Comparison of ENCODE assay signal across 8 mouse cellular contexts in genomic region chr4:135494521-135495396, GRCm38 (mm10). TPM values are rescaled to one million over a fixed set of nuclear protein-coding genes. Genes with fewer than 3 reads are reported as not detected.
A peak's percentile ranks its signal among the peaks of the same experiment; 100 is the strongest.
DNase-seq lines count a peak whose midpoint lies in the region; ATAC-seq and TF ChIP-seq lines count a peak whose summit lies in the region.

Gene Stpg1, plus strand, starts transcription at chr4:135494790.
Gene Nipal3, minus strand, starts transcription at chr4:135495038.

- no peaks in the 10 kb centered on the region for H3K9me3 ChIP-seq in heart, embryonic 12.5 days (replicated peaks)
- H3K9me3 ChIP-seq in kidney, postnatal 0 days (replicated peaks; ENCODE audit: low read length), result no peaks in the 10 kb centered on the region
- H3K9me3 ChIP-seq in liver, embryonic 11.5 days (ENCODE audit: control insufficient read depth, low read length), result no peaks in the 10 kb centered on the region
- H3K9me3 ChIP-seq in stomach, embryonic 15.5 days, result no peaks in the 10 kb centered on the region

- peak within 1 kb of the TSS; percentile 72 for H3K9ac ChIP-seq in heart, embryonic 12.5 days
- peak within 1 kb of the TSS; percentile 62 for H3K9ac ChIP-seq in kidney, postnatal 0 days (ENCODE audit: low read depth, low read length)
- peak within 1 kb of the TSS; percentile 71 for H3K9ac ChIP-seq in liver, embryonic 11.5 days (ENCODE audit: low read depth, low read length)
- H3K9ac ChIP-seq in stomach, embryonic 15.5 days, result peak within 1 kb of the TSS; percentile 32; the same call in 1 of the 2 replicates

- DNase-seq in CD4-positive helper T cell, adult 2 months (ENCODE audit: low read depth, low spot score), result peak; percentile 96
- DNase-seq in brain, embryonic 18.5 days (ENCODE audit: low read depth, low spot score), result peak; percentile 89
- peak; percentile 95 for DNase-seq in kidney, postnatal 0 days (ENCODE audit: low spot score)
- DNase-seq in liver, embryonic 11.5 days (ENCODE audit: low spot score), result peak; percentile 82
- DNase-seq in natural killer cell, adult 2 months (ENCODE audit: low spot score in 2 of 2), result peak; percentile 72 to 86

- no peak within 1 kb of the TSS for H3K27ac ChIP-seq in heart, embryonic 12.5 days (ENCODE audit: poor library complexity, severe bottlenecking)
- H3K27ac ChIP-seq in kidney, postnatal 0 days, result peak within 1 kb of the TSS; percentile 85
- H3K27ac ChIP-seq in liver, embryonic 11.5 days (ENCODE audit: low read depth, low read length), result peak within 1 kb of the TSS; percentile 36; the same call in 1 of the 2 replicates
- H3K27ac ChIP-seq in stomach, embryonic 15.5 days, result peak within 1 kb of the TSS; percentile 82

- H3K36me3 ChIP-seq in heart, embryonic 12.5 days, result peaks cover 12% of the 10 kb centered on the region
- 0 out of 2 replicates have a peak, but pooled peaks cover 6% of the 10 kb centered on the region for H3K36me3 ChIP-seq in kidney, postnatal 0 days (ENCODE audit: insufficient read depth, low read length)
- no peaks in the 10 kb centered on the region for H3K36me3 ChIP-seq in liver, embryonic 11.5 days (ENCODE audit: control insufficient read depth, insufficient read depth, low read length)
- no peaks in the 10 kb centered on the region for H3K36me3 ChIP-seq in stomach, embryonic 15.5 days

- peaks cover 16% of the 10 kb centered on the region for H3K4me1 ChIP-seq in heart, embryonic 12.5 days (replicated peaks)
- H3K4me1 ChIP-seq in kidney, postnatal 0 days (replicated peaks; ENCODE audit: insufficient read depth, low read length), result no peaks in the 10 kb centered on the region
- H3K4me1 ChIP-seq in liver, embryonic 11.5 days (replicated peaks; ENCODE audit: control insufficient read depth, insufficient read depth, low read length), result peaks cover 13% of the 10 kb centered on the region
- peaks cover 19% of the 10 kb centered on the region for H3K4me1 ChIP-seq in stomach, embryonic 15.5 days

- peak within 1 kb of the TSS; percentile 74 for H3K4me3 ChIP-seq in heart, embryonic 12.5 days
- H3K4me3 ChIP-seq in kidney, postnatal 0 days (replicated peaks; ENCODE audit: low read depth, low read length), result peak within 1 kb of the TSS; percentile 64
- peak within 1 kb of the TSS; percentile 81 for H3K4me3 ChIP-seq in liver, embryonic 11.5 days (ENCODE audit: low read depth, low read length)
- peak within 1 kb of the TSS; percentile 66 for H3K4me3 ChIP-seq in stomach, embryonic 15.5 days (replicated peaks)

- peaks cover 4% of the 10 kb centered on the region; the same call in 1 of the 2 replicates for H3K27me3 ChIP-seq in heart, embryonic 12.5 days (replicated peaks)
- H3K27me3 ChIP-seq in kidney, postnatal 0 days (ENCODE audit: insufficient read depth, low read length), result no peaks in the 10 kb centered on the region
- H3K27me3 ChIP-seq in liver, embryonic 11.5 days (replicated peaks; ENCODE audit: control insufficient read depth, insufficient read depth, low read length), result no peaks in the 10 kb centered on the region
- no peaks in the 10 kb centered on the region for H3K27me3 ChIP-seq in stomach, embryonic 15.5 days (replicated peaks)

- TF ChIP-seq CTCF in kidney, postnatal 0 days (IDR thresholded peaks at IDR 0.05; ENCODE audit: low read depth), result peak; percentile 75

- WGBS in heart, embryonic 12.5 days, result under 1% methylated on average over 53 of the region's 53 CpGs
- WGBS in kidney, postnatal 0 days, result under 1% methylated on average over 53 of the region's 53 CpGs
- WGBS in liver, embryonic 11.5 days, result under 1% methylated on average over 53 of the region's 53 CpGs
- WGBS in stomach, embryonic 15.5 days, result under 1% methylated on average over 53 of the region's 53 CpGs

- ATAC-seq in erythroid progenitor cell, adult 5-6 weeks (replicated peaks; ENCODE audit: low FRiP score, poor library complexity, severe bottlenecking), result peak; percentile 93
- peak; percentile 94 for ATAC-seq in heart, embryonic 12.5 days (ENCODE audit: insufficient number of reproducible peaks, low FRiP score)
- ATAC-seq in kidney, postnatal 0 days (replicated peaks; ENCODE audit: low FRiP score, low read depth), result peak; percentile 93
- peak; percentile 98 for ATAC-seq in liver, embryonic 11.5 days (replicated peaks; ENCODE audit: low FRiP score)
- ATAC-seq in stomach, embryonic 15.5 days (ENCODE audit: insufficient read depth, low FRiP score, low read depth), result peak; percentile 98

- H3K4me2 ChIP-seq in heart, embryonic 12.5 days, result peak within 1 kb of the TSS; percentile 90
- peak within 1 kb of the TSS; percentile 97 for H3K4me2 ChIP-seq in kidney, postnatal 0 days (ENCODE audit: low read length)
- peak within 1 kb of the TSS; percentile 94 for H3K4me2 ChIP-seq in liver, embryonic 11.5 days
- peak within 1 kb of the TSS; percentile 89 for H3K4me2 ChIP-seq in stomach, embryonic 15.5 days

RNA-seq across cellular contexts. Expression of gene Stpg1, which starts in this region (rescaled TPM):
- not detected in 2 replicates for total RNA-seq in erythroid progenitor cell, adult 5-6 weeks (2015; ENCODE audit: low replicate concordance)
- total RNA-seq in erythroid progenitor cell, adult 5-6 weeks (2017; ENCODE audit: low replicate concordance), result not detected in 2 replicates
- 0.31 and 0.47 TPM in 2 replicates for polyA plus RNA-seq in heart, embryonic 12.5 days (2016; fragmentation: Nextera tagmentation; extraction: Ambion mirVana)
- polyA plus RNA-seq in kidney, postnatal 0 days (2015; fragmentation: Nextera tagmentation; extraction: Ambion mirVana), result 0.42 and 0.52 TPM in 2 replicates
- polyA plus RNA-seq in liver, embryonic 11.5 days (2014; fragmentation: Nextera tagmentation; extraction: Ambion mirVana), result 0.15 and 0.47 TPM in 2 replicates
- polyA plus RNA-seq in stomach, embryonic 15.5 days (2015; fragmentation: Nextera tagmentation; extraction: Ambion mirVana), result 0.23 and 0.27 TPM in 2 replicates

RNA-seq across cellular contexts. Expression of gene Nipal3, which starts in this region (rescaled TPM):
- 7.1 and 7.9 TPM in 2 replicates for total RNA-seq in erythroid progenitor cell, adult 5-6 weeks (2015; ENCODE audit: low replicate concordance)
- 8.5 and 17.2 TPM in 2 replicates for total RNA-seq in erythroid progenitor cell, adult 5-6 weeks (2017; ENCODE audit: low replicate concordance)
- 4.0 and 4.2 TPM in 2 replicates for polyA plus RNA-seq in heart, embryonic 12.5 days (2016; fragmentation: Nextera tagmentation; extraction: Ambion mirVana)
- polyA plus RNA-seq in kidney, postnatal 0 days (2015; fragmentation: Nextera tagmentation; extraction: Ambion mirVana), result 6.3 and 6.8 TPM in 2 replicates
- 2.8 and 4.5 TPM in 2 replicates for polyA plus RNA-seq in liver, embryonic 11.5 days (2014; fragmentation: Nextera tagmentation; extraction: Ambion mirVana)
- 4.5 and 4.7 TPM in 2 replicates for polyA plus RNA-seq in stomach, embryonic 15.5 days (2015; fragmentation: Nextera tagmentation; extraction: Ambion mirVana)
